Mouse (Mus musculus) lung, embryonic 14.5 days (tissue): ENCODE results near the gene Glp2r. TPM values are rescaled to one million over a fixed set of nuclear protein-coding genes. Genes with fewer than 3 reads are reported as not detected.

ENCODE experiments used
- ATAC-seq: fragments of 200-750 bp; cut with Nextera tagmentation; 2 replicates; pipeline ENCODE4 v1.8.0; 2017; ENCODE audit warnings: mild to moderate bottlenecking, moderate TSS enrichment, moderate library complexity; ENCODE audit not compliant: insufficient read depth
- DNase-seq: peaks from one replicate; pipeline ENCODE4 v3.0.0-alpha.2; 2015
- H3K27ac ChIP-seq: fragments of 300-500 bp; sonication (generic); 2 replicates; pipeline ENCODE4 v1.5.1; 2014; ENCODE audit warnings: low read depth, mild to moderate bottlenecking, moderate library complexity
- H3K27me3 ChIP-seq: fragments of 300-500 bp; sonication (generic); 2 replicates; pipeline ENCODE4 v1.6.1; 2014; ENCODE audit warnings: low read length, control low read depth; ENCODE audit not compliant: insufficient read depth
- H3K36me3 ChIP-seq: fragments of 300-500 bp; sonication (generic); 2 replicates; pipeline ENCODE4 v1.6.1; 2014; ENCODE audit warnings: control low read depth; ENCODE audit not compliant: insufficient read depth
- H3K4me1 ChIP-seq: fragments of 300-500 bp; sonication (generic); 2 replicates; pipeline ENCODE4 v1.6.1; 2014; ENCODE audit warnings: antibody characterized with exemption, control low read depth; ENCODE audit not compliant: insufficient read depth
- H3K4me2 ChIP-seq: fragments of 300-500 bp; sonication (generic); 2 replicates; pipeline ENCODE4 v1.6.1; 2014; ENCODE audit warnings: mild to moderate bottlenecking
- H3K4me3 ChIP-seq: fragments of 300-500 bp; sonication (generic); 2 replicates; pipeline ENCODE4 v1.5.1; 2014; ENCODE audit warnings: low read depth, low read length
- H3K9ac ChIP-seq: fragments of 300-500 bp; sonication (generic); 2 replicates; pipeline ENCODE4 v1.6.1; 2014
- H3K9me3 ChIP-seq: fragments of 300-500 bp; sonication (generic); 2 replicates; pipeline ENCODE4 v1.6.1; 2016; ENCODE audit warnings: low read depth, low read length, control low read depth
- CTCF ChIP-seq: IDR thresholded peaks from 2 replicates; pipeline ENCODE4 v1.5.1; 2016; ENCODE audit warnings: antibody characterized with exemption, low read depth
- WGBS: fragments of 180-500 bp; shearing (Covaris S2); extraction: QIAGEN DNeasy Blood & Tissue Kit; methylation state at CpG from one replicate; pipeline ENCODE4 v1.1.7; 2014; 5-methylcytosine and 5-hydroxymethylcytosine counted together
- polyA plus RNA-seq: library from polyadenylated mRNA; unstranded; fragments of >200 nt; fragmentation: Nextera tagmentation; extraction: Ambion mirVana; gene quantifications from 2 replicates; pipeline ENCODE4 v1.2.1, GENCODE M21; 2014

Glp2r gene
- polyA plus RNA-seq, 1 experiment from 2014 or later, result 0.12 TPM

GRCm38 (mm10) chr11:67636201-67636600 lies 134.8 kb downstream of the Glp2r start:
- no peak for ATAC-seq
- no peak overlapping the region for H3K4me3 ChIP-seq
- H3K9me3 ChIP-seq, result no peaks in the 10 kb centered on the region
- TF ChIP-seq CTCF, result no peak
- H3K27me3 ChIP-seq, result no peaks in the 10 kb centered on the region
- no peak for DNase-seq
- 57% methylated on average over 4 of the region's 4 CpGs for WGBS
- no peaks in the 10 kb centered on the region for H3K4me1 ChIP-seq
- no peaks in the 10 kb centered on the region for H3K36me3 ChIP-seq
- no peak overlapping the region for H3K4me2 ChIP-seq
- H3K27ac ChIP-seq, result no peak overlapping the region
- H3K9ac ChIP-seq, result no peak overlapping the region

DNA sequence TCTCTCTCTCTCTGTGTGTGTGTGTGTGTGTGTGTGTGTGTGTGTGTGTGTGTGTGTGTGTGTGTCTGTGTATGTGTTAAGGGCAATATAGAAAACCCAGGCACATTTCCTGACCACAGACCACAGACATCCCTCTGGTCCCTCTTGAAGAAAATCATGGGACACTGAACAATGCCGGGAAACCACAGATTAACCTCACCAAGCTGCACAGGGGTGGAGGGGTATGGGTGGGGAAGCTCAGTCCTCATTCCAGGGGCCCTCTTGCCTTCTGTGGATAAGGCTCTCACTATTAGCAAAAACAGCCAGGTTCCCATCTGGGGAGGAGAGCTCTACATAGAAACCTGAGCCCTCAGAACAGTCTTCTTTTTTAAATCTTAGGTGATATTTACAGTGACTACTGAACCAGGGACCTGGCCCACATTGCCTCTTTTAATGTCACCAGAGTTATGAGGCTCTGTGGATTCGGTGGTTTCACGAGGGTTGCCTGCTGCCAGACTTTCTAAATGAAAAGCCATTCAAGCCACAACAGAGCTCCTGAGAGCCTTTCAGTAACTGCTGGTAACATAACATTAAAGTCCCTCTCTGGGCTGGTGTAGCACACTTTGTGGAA lies 137.2 kb downstream of the Glp2r start:
- Histone ChIP-seq H3K9me3 (no peaks in the 10 kb centered on the region), H3K4me2 (no peak overlapping the region), H3K27ac (no peak overlapping the region), H3K4me3 (no peak overlapping the region), H3K36me3 (no peaks in the 10 kb centered on the region), H3K4me1 (no peaks in the 10 kb centered on the region), H3K27me3 (no peaks in the 10 kb centered on the region), H3K9ac (no peak overlapping the region)
- ATAC-seq, result no peak
- TF ChIP-seq CTCF, result no peak
- no peak for DNase-seq
- WGBS, result 64% methylated on average over 3 of the region's 3 CpGs

DNA sequence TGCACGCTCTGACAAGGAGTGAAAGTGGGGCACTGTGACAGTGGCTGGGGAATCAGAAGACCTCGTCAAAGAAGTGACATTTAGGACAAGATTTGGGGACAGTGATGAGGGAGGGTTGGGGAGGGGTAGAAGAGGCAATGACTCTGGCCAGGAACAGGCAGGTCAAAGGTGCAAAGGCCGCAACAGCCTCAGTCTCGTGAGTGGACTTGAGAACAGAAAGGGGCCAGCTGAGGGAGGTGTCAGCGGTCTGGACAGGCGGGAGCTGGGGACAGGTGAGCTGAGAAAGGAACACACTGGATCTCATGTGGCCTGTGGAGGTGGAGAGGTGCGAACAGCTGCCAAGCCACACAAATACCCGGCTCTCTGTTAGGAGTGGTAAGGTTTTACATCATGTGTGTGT lies 138.0 kb downstream of the Glp2r start:
- H3K4me1 ChIP-seq, result no peaks in the 10 kb centered on the region
- H3K27ac ChIP-seq, result no peak overlapping the region
- 67% methylated on average over 8 of the region's 8 CpGs for WGBS
- no peaks in the 10 kb centered on the region for H3K36me3 ChIP-seq
- no peak overlapping the region for H3K9ac ChIP-seq
- TF ChIP-seq CTCF, result no peak
- no peaks in the 10 kb centered on the region for H3K27me3 ChIP-seq
- no peaks in the 10 kb centered on the region for H3K9me3 ChIP-seq
- ATAC-seq (no peak), DNase-seq (no peak)
- H3K4me3 ChIP-seq, result no peak overlapping the region
- no peak overlapping the region for H3K4me2 ChIP-seq

DNA sequence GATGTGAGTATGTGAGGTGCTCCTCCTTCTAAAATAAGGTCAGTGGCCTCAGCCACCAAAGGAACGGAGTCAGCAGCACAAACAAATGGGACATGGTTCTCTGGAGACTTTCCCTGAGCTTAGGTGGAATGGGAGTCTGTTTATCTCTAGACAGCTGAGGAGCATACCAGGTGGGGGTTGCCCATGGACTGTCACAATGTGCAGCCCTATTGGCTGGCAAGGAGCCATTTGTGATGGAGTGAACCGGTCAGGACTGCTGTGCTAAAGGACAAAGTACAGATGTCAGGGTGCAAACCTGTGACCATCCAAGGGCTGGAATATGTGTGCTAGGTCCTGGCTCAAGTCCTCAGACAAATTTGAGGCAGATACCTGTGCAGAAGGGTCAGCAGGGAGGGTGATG lies 142.4 kb downstream of the Glp2r start:
- Histone ChIP-seq H3K9ac (no peak overlapping the region), H3K36me3 (no peaks in the 10 kb centered on the region), H3K9me3 (no peaks in the 10 kb centered on the region), H3K4me3 (no peak overlapping the region), H3K27ac (no peak overlapping the region), H3K4me2 (no peak overlapping the region), H3K4me1 (no peaks in the 10 kb centered on the region), H3K27me3 (no peaks in the 10 kb centered on the region)
- WGBS, result 41% methylated on average over 2 of the region's 2 CpGs
- TF ChIP-seq CTCF, result no peak
- no peak for ATAC-seq
- no peak for DNase-seq

GRCm38 (mm10) chr11:67627179-67627578 lies 143.8 kb downstream of the Glp2r start:
- Histone ChIP-seq H3K4me2 (no peak overlapping the region), H3K9me3 (no peaks in the 10 kb centered on the region), H3K4me3 (no peak overlapping the region), H3K27me3 (no peaks in the 10 kb centered on the region), H3K36me3 (no peaks in the 10 kb centered on the region), H3K27ac (no peak overlapping the region), H3K4me1 (no peaks in the 10 kb centered on the region), H3K9ac (no peak overlapping the region)
- WGBS, result 81% methylated on average over 7 of the region's 7 CpGs
- no peak for TF ChIP-seq CTCF
- no peak for DNase-seq
- no peak for ATAC-seq

DNA sequence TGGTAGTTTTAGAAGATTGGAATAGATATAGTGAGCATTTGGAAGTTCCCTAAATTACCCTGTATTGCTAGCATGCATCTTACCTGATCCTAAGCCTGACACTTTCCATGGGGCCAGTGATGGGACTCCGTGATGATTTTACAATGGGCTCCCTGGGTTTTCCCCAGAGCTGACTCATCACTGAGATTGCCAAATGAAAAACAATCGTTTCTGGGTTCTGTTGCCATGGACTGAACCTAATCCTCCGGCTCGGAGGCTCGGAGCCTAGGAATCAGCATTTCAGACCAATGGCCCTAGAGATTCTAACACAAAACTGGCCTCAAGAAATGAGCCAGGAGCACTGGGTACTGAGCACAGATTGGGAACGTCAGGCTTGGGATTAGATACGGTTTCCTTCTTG lies 148.6 kb downstream of the Glp2r start:
- no peak for TF ChIP-seq CTCF
- Histone ChIP-seq H3K36me3 (no peaks in the 10 kb centered on the region), H3K4me3 (no peak overlapping the region), H3K9me3 (no peaks in the 10 kb centered on the region), H3K4me1 (no peaks in the 10 kb centered on the region), H3K9ac (no peak overlapping the region), H3K27ac (no peak overlapping the region), H3K4me2 (no peak overlapping the region), H3K27me3 (no peaks in the 10 kb centered on the region)
- ATAC-seq, result no peak
- 82% methylated on average over 7 of the region's 7 CpGs for WGBS
- no peak for DNase-seq

DNA sequence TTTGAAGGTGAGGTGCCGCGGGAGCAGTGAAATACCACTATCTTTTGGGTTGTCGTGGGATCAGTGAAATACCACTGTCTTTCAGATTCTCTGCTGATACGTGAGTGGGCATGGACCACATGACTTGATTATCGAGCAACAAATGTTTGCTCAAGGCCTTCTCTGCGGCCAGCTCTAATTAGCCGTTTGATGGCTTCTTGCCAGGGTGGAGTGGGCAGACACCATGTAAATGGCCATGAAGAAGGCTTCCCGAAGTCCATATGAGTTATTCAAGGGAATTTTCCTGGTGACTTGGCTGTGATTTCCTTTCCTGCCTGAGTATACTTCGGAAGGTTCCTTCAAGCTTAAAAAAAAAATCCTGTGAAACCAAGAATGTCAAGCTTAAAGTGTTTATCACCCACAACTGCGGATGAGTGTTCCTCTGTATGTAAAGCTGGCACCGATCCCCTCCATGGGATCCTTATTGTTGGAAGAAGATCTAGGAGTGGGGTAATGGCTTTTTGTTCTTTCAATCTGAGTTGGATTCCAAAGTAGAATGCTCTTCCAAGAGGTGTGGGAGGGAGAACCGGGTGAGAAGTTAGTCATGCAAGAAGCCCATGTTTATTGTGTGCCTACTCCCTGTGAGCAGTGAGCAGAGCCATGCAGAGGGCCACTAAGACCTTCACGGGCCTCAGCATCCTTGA lies 154.3 kb downstream of the Glp2r start:
- no peak overlapping the region for H3K27ac ChIP-seq
- WGBS, result 77% methylated on average over 13 of the region's 13 CpGs
- no peaks in the 10 kb centered on the region for H3K27me3 ChIP-seq
- no peak overlapping the region for H3K4me3 ChIP-seq
- DNase-seq (no peak), ATAC-seq (no peak)
- H3K4me2 ChIP-seq, result no peak overlapping the region
- no peaks in the 10 kb centered on the region for H3K36me3 ChIP-seq
- H3K4me1 ChIP-seq, result no peaks in the 10 kb centered on the region
- H3K9ac ChIP-seq, result no peak overlapping the region
- H3K9me3 ChIP-seq, result no peaks in the 10 kb centered on the region
- no peak for TF ChIP-seq CTCF
